Mouse (Mus musculus): ENCODE measurements around the gene Rtl6.

Rtl6 gene

GRCm38 (mm10) chr15:84557189-84557921 is at the start of gene Rtl6:
Gene Rtl6, minus strand, starts transcription at chr15:84557823.
- DNase-seq (ENCODE audit: low read depth) = peak; percentile 80

GRCm38 (mm10) chr15:84603267-84603963 is 45.8 kb upstream of the Rtl6 start:
- DNase-seq (ENCODE audit: low read depth) = no peak

GRCm38 (mm10) chr15:84600977-84601595 is 43.5 kb upstream of the Rtl6 start:
- DNase-seq (ENCODE audit: low read depth) = no peak

GRCm38 (mm10) chr15:84598911-84599310 is 41.3 kb upstream of the Rtl6 start:
- no peak for DNase-seq (ENCODE audit: low read depth)

GRCm38 (mm10) chr15:84597816-84598215 is 40.2 kb upstream of the Rtl6 start:
- no peak for DNase-seq (ENCODE audit: low read depth)

GRCm38 (mm10) chr15:84597021-84597420 is 39.4 kb upstream of the Rtl6 start:
- DNase-seq (ENCODE audit: low read depth) = no peak

GRCm38 (mm10) chr15:84595241-84595945 is 37.8 kb upstream of the Rtl6 start:
- DNase-seq (ENCODE audit: low read depth) = no peak

GRCm38 (mm10) chr15:84593514-84593913 is 35.9 kb upstream of the Rtl6 start:
- no peak for DNase-seq (ENCODE audit: low read depth)

GRCm38 (mm10) chr15:84592240-84592639 is 34.6 kb upstream of the Rtl6 start:
- DNase-seq (ENCODE audit: low read depth) = no peak

- no peak for DNase-seq (ENCODE audit: low read depth)
Measured at GRCm38 (mm10) chr15:84591573-84592139, 34.0 kb upstream of the Rtl6 start.

GRCm38 (mm10) chr15:84588371-84588821 is 30.8 kb upstream of the Rtl6 start:
- DNase-seq (ENCODE audit: low read depth) = no peak

- no peak for DNase-seq (ENCODE audit: low read depth)
Measured at GRCm38 (mm10) chr15:84578607-84579006, 21.0 kb upstream of the Rtl6 start.

GRCm38 (mm10) chr15:84577019-84577418 is 19.4 kb upstream of the Rtl6 start:
- no peak for DNase-seq (ENCODE audit: low read depth)

GRCm38 (mm10) chr15:84566568-84567110 is 9.0 kb upstream of the Rtl6 start:
- no peak for DNase-seq (ENCODE audit: low read depth)

- no peak for DNase-seq (ENCODE audit: low read depth)
Measured at GRCm38 (mm10) chr15:84561501-84561900, 3.9 kb upstream of the Rtl6 start.

GRCm38 (mm10) chr15:84556674-84557073 is 949 bp downstream of the Rtl6 start:
- DNase-seq (ENCODE audit: low read depth) = no peak

- DNase-seq (ENCODE audit: low read depth) = no peak
Measured at GRCm38 (mm10) chr15:84551065-84551464, 6.6 kb downstream of the Rtl6 start.

- DNase-seq (ENCODE audit: low read depth) = no peak
Measured at GRCm38 (mm10) chr15:84549291-84549797, 8.3 kb downstream of the Rtl6 start.

GRCm38 (mm10) chr15:84546028-84546427 is 11.6 kb downstream of the Rtl6 start:
- no peak for DNase-seq (ENCODE audit: low read depth)

- no peak for DNase-seq (ENCODE audit: low read depth)
Measured at GRCm38 (mm10) chr15:84541175-84541574, 16.4 kb downstream of the Rtl6 start.

- DNase-seq (ENCODE audit: low read depth) = no peak
Measured at GRCm38 (mm10) chr15:84538974-84539588, 18.5 kb downstream of the Rtl6 start.

All from naive thymus-derived CD4-positive, alpha-beta T cell, adult 2 months (primary cell).